Mouse (Mus musculus) gastrocnemius, adult 18-20 months (tissue): ENCODE measurements around the gene Gm6657. TPM values are rescaled to one million over a fixed set of nuclear protein-coding genes. Genes with fewer than 3 reads are reported as not detected.

Source experiments
- total RNA-seq, 2 experiments: library from RNA; stranded (reverse); gene quantifications; 2 replicates each; pipeline ENCODE4 v1.2.3; 2021

Gm6657 gene
- total RNA-seq, 2 experiments from 2014 or later: not detected

Other genes with a start within 250 kb of the Gm6657 start
- 10 to 100 TPM; 33.5 to 34.2 TPM for gene Gphn, start 32.1 kb downstream of the Gm6657 start, total RNA-seq